Mouse (Mus musculus): ENCODE results near the gene Ttc27. TPM values are rescaled to one million over a fixed set of nuclear protein-coding genes. Genes with fewer than 3 reads are reported as not detected.
"Not testable (repeated sequence)": the region's sequence is repeated elsewhere in the genome, so short reads cannot be mapped to it uniquely, and the experiment has no call there.

The Ttc27 gene
- total and polyA plus RNA-seq, 2 experiments from 2014 or later, result 18.2 to 19.1 TPM

- no peaks in the 10 kb centered on the region for H3K4me1 ChIP-seq (ENCODE audit: insufficient read depth)
- DNase-seq (no peak), ATAC-seq (no peak)
- 91% methylated on average over 2 of the region's 2 CpGs for WGBS
- no peak overlapping the region for H3K4me3 ChIP-seq (ENCODE audit: low read depth, low read length)
- H3K36me3 ChIP-seq (ENCODE audit: insufficient read depth), result peaks cover 29% of the 10 kb centered on the region
- no peak overlapping the region for H3K4me2 ChIP-seq (ENCODE audit: low read depth)
- H3K9ac ChIP-seq, result no peak overlapping the region
- H3K27me3 ChIP-seq (ENCODE audit: insufficient read depth, low read length), result no peaks in the 10 kb centered on the region
- no peak for TF ChIP-seq CTCF (IDR thresholded peaks at IDR 0.05; ENCODE audit: low read depth)
- H3K27ac ChIP-seq (ENCODE audit: low read depth, low read length), result no peak overlapping the region
- H3K9me3 ChIP-seq (ENCODE audit: low read length), result no peaks in the 10 kb centered on the region
Observed at GRCm38 (mm10) chr17:74688555-74688954, 29.0 kb upstream of the Ttc27 start.

- peaks cover 30% of the 10 kb centered on the region for H3K36me3 ChIP-seq (ENCODE audit: insufficient read depth)
- H3K4me1 ChIP-seq (ENCODE audit: insufficient read depth), result no peaks in the 10 kb centered on the region
- H3K27ac ChIP-seq (ENCODE audit: low read depth, low read length), result no peak overlapping the region
- H3K9me3 ChIP-seq (ENCODE audit: low read length), result no peaks in the 10 kb centered on the region
- ATAC-seq (no peak), DNase-seq (no peak)
- no peak overlapping the region for H3K9ac ChIP-seq
- 94% methylated on average over 4 of the region's 4 CpGs for WGBS
- TF ChIP-seq CTCF (IDR thresholded peaks at IDR 0.05; ENCODE audit: low read depth), result no peak
- no peaks in the 10 kb centered on the region for H3K27me3 ChIP-seq (ENCODE audit: insufficient read depth, low read length)
- no peak overlapping the region for H3K4me2 ChIP-seq (ENCODE audit: low read depth)
- H3K4me3 ChIP-seq (ENCODE audit: low read depth, low read length), result no peak overlapping the region
Observed at GRCm38 (mm10) chr17:74689406-74689805, 28.1 kb upstream of the Ttc27 start.

- DNase-seq; H3K9me3 ChIP-seq (ENCODE audit: low read length); H3K9ac ChIP-seq; H3K4me1 ChIP-seq (ENCODE audit: insufficient read depth); H3K27ac ChIP-seq (ENCODE audit: low read depth, low read length); H3K4me2 ChIP-seq (ENCODE audit: low read depth); H3K4me3 ChIP-seq (ENCODE audit: low read depth, low read length); H3K27me3 ChIP-seq (ENCODE audit: insufficient read depth, low read length); ATAC-seq: not testable (repeated sequence)
- H3K36me3 ChIP-seq (ENCODE audit: insufficient read depth), result peaks cover 54% of the 10 kb centered on the region
- 100% methylated on average over 2 of the region's 2 CpGs for WGBS
Observed at GRCm38 (mm10) chr17:74701661-74702060, 15.9 kb upstream of the Ttc27 start.

GRCm38 (mm10) chr17:74705480-74705879 is 12.1 kb upstream of the Ttc27 start:
- DNase-seq (no peak), ATAC-seq (no peak)
- 88% methylated on average over 5 of the region's 5 CpGs for WGBS
- Histone ChIP-seq H3K36me3 (ENCODE audit: insufficient read depth) (peaks cover 18% of the 10 kb centered on the region; the same call in 1 of the 2 replicates), H3K4me3 (ENCODE audit: low read depth, low read length) (no peak overlapping the region), H3K9ac (no peak overlapping the region), H3K4me2 (ENCODE audit: low read depth) (no peak overlapping the region), H3K27me3 (ENCODE audit: insufficient read depth, low read length) (no peaks in the 10 kb centered on the region), H3K4me1 (ENCODE audit: insufficient read depth) (no peaks in the 10 kb centered on the region), H3K27ac (ENCODE audit: low read depth, low read length) (no peak overlapping the region), H3K9me3 (ENCODE audit: low read length) (no peaks in the 10 kb centered on the region)
- TF ChIP-seq CTCF (IDR thresholded peaks at IDR 0.05; ENCODE audit: low read depth), result no peak

- no peak for TF ChIP-seq CTCF (IDR thresholded peaks at IDR 0.05; ENCODE audit: low read depth)
- Histone ChIP-seq H3K27me3 (ENCODE audit: insufficient read depth, low read length) (no peaks in the 10 kb centered on the region), H3K4me1 (ENCODE audit: insufficient read depth) (no peaks in the 10 kb centered on the region), H3K36me3 (ENCODE audit: insufficient read depth) (peaks cover 13% of the 10 kb centered on the region; the same call in 1 of the 2 replicates), H3K4me2 (ENCODE audit: low read depth) (no peak overlapping the region), H3K27ac (ENCODE audit: low read depth, low read length) (no peak overlapping the region), H3K9me3 (ENCODE audit: low read length) (no peaks in the 10 kb centered on the region), H3K4me3 (ENCODE audit: low read depth, low read length) (no peak overlapping the region), H3K9ac (no peak overlapping the region)
- no peak for DNase-seq
- no peak for ATAC-seq
Observed at GRCm38 (mm10) chr17:74706593-74706992, 10.9 kb upstream of the Ttc27 start.

- no peak for TF ChIP-seq CTCF (IDR thresholded peaks at IDR 0.05; ENCODE audit: low read depth)
- H3K4me3 ChIP-seq (ENCODE audit: low read depth, low read length), result no peak overlapping the region
- ATAC-seq (no peak), DNase-seq (no peak)
- no peak overlapping the region for H3K4me2 ChIP-seq (ENCODE audit: low read depth)
- no peak overlapping the region for H3K9ac ChIP-seq
- H3K27me3 ChIP-seq (ENCODE audit: insufficient read depth, low read length), result no peaks in the 10 kb centered on the region
- WGBS, result 90% methylated on average over 7 of the region's 7 CpGs
- no peak overlapping the region for H3K27ac ChIP-seq (ENCODE audit: low read depth, low read length)
- H3K36me3 ChIP-seq (ENCODE audit: insufficient read depth), result peaks cover 6% of the 10 kb centered on the region; the same call in 1 of the 2 replicates
- H3K9me3 ChIP-seq (ENCODE audit: low read length), result no peaks in the 10 kb centered on the region
- H3K4me1 ChIP-seq (ENCODE audit: insufficient read depth), result no peaks in the 10 kb centered on the region
Observed at GRCm38 (mm10) chr17:74707637-74708152, 9.8 kb upstream of the Ttc27 start.

GRCm38 (mm10) chr17:74710731-74711130 is 6.8 kb upstream of the Ttc27 start:
- Histone ChIP-seq H3K36me3 (ENCODE audit: insufficient read depth) (no peaks in the 10 kb centered on the region), H3K4me3 (ENCODE audit: low read depth, low read length) (no peak overlapping the region), H3K9ac (no peak overlapping the region), H3K27ac (ENCODE audit: low read depth, low read length) (no peak overlapping the region), H3K27me3 (ENCODE audit: insufficient read depth, low read length) (no peaks in the 10 kb centered on the region), H3K4me2 (ENCODE audit: low read depth) (no peak overlapping the region), H3K9me3 (ENCODE audit: low read length) (no peaks in the 10 kb centered on the region), H3K4me1 (ENCODE audit: insufficient read depth) (no peaks in the 10 kb centered on the region)
- WGBS, result 82% methylated on average over 4 of the region's 4 CpGs
- ATAC-seq, result no peak
- no peak for DNase-seq
- no peak for TF ChIP-seq CTCF (IDR thresholded peaks at IDR 0.05; ENCODE audit: low read depth)
